Mouse (Mus musculus) induced T-regulatory cell, adult 2 months (primary cell): ENCODE results near the gene Adamts17.

ENCODE experiments used
- DNase-seq: peaks from one replicate; pipeline ENCODE4 v3.0.0-alpha.2; 2012; ENCODE audit warnings: low read depth

The Adamts17 gene

GRCm38 (mm10) chr7:66839463-66840007, at the start of gene Adamts17:
TSS of gene Adamts17 (plus strand) at chr7:66839735.
- DNase-seq, result peak; percentile 88

- DNase-seq, result no peak
These were observed 49.4 kb upstream of the Adamts17 start for GRCm38 (mm10) chr7:66789860-66790748.

- no peak for DNase-seq
These were observed 48.5 kb upstream of the Adamts17 start for GRCm38 (mm10) chr7:66791022-66791421.

GRCm38 (mm10) chr7:66796909-66797308, 42.6 kb upstream of the Adamts17 start:
- no peak for DNase-seq

GRCm38 (mm10) chr7:66797345-66797744, 42.2 kb upstream of the Adamts17 start:
- no peak for DNase-seq

GRCm38 (mm10) chr7:66798826-66799225, 40.7 kb upstream of the Adamts17 start:
- DNase-seq, result no peak

- no peak for DNase-seq
These were observed 38.8 kb upstream of the Adamts17 start for GRCm38 (mm10) chr7:66800784-66801183.

- no peak for DNase-seq
These were observed 37.8 kb upstream of the Adamts17 start for GRCm38 (mm10) chr7:66801785-66802184.

GRCm38 (mm10) chr7:66803798-66804197, 35.7 kb upstream of the Adamts17 start:
- no peak for DNase-seq

- no peak for DNase-seq
These were observed 32.7 kb upstream of the Adamts17 start for GRCm38 (mm10) chr7:66806801-66807200.

GRCm38 (mm10) chr7:66810436-66810835, 29.1 kb upstream of the Adamts17 start:
- no peak for DNase-seq

- no peak for DNase-seq
These were observed 28.2 kb upstream of the Adamts17 start for GRCm38 (mm10) chr7:66811294-66811693.

GRCm38 (mm10) chr7:66812289-66812688, 27.2 kb upstream of the Adamts17 start:
- no peak for DNase-seq

- no peak for DNase-seq
These were observed 26.8 kb upstream of the Adamts17 start for GRCm38 (mm10) chr7:66812737-66813136.

GRCm38 (mm10) chr7:66813172-66813571, 26.4 kb upstream of the Adamts17 start:
- no peak for DNase-seq

GRCm38 (mm10) chr7:66815526-66815925, 24.0 kb upstream of the Adamts17 start:
- no peak for DNase-seq

GRCm38 (mm10) chr7:66820034-66820433, 19.5 kb upstream of the Adamts17 start:
- peak; percentile 34 for DNase-seq

GRCm38 (mm10) chr7:66830803-66831202, 8.7 kb upstream of the Adamts17 start:
- DNase-seq, result no peak

GRCm38 (mm10) chr7:66831295-66831694, 8.2 kb upstream of the Adamts17 start:
- DNase-seq, result no peak

GRCm38 (mm10) chr7:66840008-66840719, 629 bp downstream of the Adamts17 start:
- DNase-seq, result peak; percentile 53

- DNase-seq, result no peak
These were observed 1.6 kb downstream of the Adamts17 start for GRCm38 (mm10) chr7:66841165-66841564.

- peak; percentile 35 for DNase-seq
These were observed 2.5 kb downstream of the Adamts17 start for GRCm38 (mm10) chr7:66842021-66842420.

GRCm38 (mm10) chr7:66843846-66844245, 4.3 kb downstream of the Adamts17 start:
- DNase-seq, result no peak
